Mouse (Mus musculus) neural tube, embryonic 13.5 days (tissue): Measurements from ENCODE around the gene Naaladl2. TPM values are rescaled to one million over a fixed set of nuclear protein-coding genes. Genes with fewer than 3 reads are reported as not detected.

ENCODE experiments used
- ATAC-seq: fragments of 200-750 bp; cut with Nextera tagmentation; 2 replicates; pipeline ENCODE4 v1.8.0; 2017; ENCODE audit warnings: low read depth, mild to moderate bottlenecking, moderate TSS enrichment, moderate library complexity
- H3K27ac ChIP-seq: fragments of 300-500 bp; sonication (generic); replicated peaks from 2 replicates; pipeline ENCODE4 v1.5.1; 2015; ENCODE audit warnings: moderate library complexity, mild to moderate bottlenecking, inconsistent platforms
- H3K27me3 ChIP-seq: fragments of 300-500 bp; sonication (generic); 2 replicates; pipeline ENCODE4 v1.6.1; 2015; ENCODE audit warnings: mild to moderate bottlenecking, inconsistent platforms
- H3K36me3 ChIP-seq: fragments of 300-500 bp; sonication (generic); 2 replicates; pipeline ENCODE4 v1.6.1; 2015; ENCODE audit warnings: mild to moderate bottlenecking, inconsistent platforms
- H3K4me1 ChIP-seq: fragments of 300-500 bp; sonication (generic); replicated peaks from 2 replicates; pipeline ENCODE4 v1.6.1; 2015; ENCODE audit warnings: inconsistent platforms
- H3K4me2 ChIP-seq: fragments of 300-500 bp; sonication (generic); 2 replicates; pipeline ENCODE4 v1.6.1; 2015; ENCODE audit warnings: inconsistent platforms, mild to moderate bottlenecking, moderate library complexity
- H3K4me3 ChIP-seq: fragments of 300-500 bp; sonication (generic); 2 replicates; pipeline ENCODE4 v1.5.1; 2015; ENCODE audit warnings: mild to moderate bottlenecking, inconsistent platforms
- H3K9ac ChIP-seq: fragments of 300-500 bp; sonication (generic); 2 replicates; pipeline ENCODE4 v1.6.1; 2015; ENCODE audit warnings: moderate library complexity, mild to moderate bottlenecking, inconsistent platforms
- H3K9me3 ChIP-seq: fragments of 300-500 bp; sonication (generic); 2 replicates; pipeline ENCODE4 v1.6.1; 2016; ENCODE audit warnings: inconsistent platforms
- WGBS: fragments of 180-500 bp; shearing (Covaris S2); methylation state at CpG from one replicate; pipeline ENCODE4 v1.1.7; 2015; 5-methylcytosine and 5-hydroxymethylcytosine counted together
- polyA plus RNA-seq: library from polyadenylated mRNA; unstranded; fragments of >200 nt; fragmentation: Nextera tagmentation; extraction: Ambion mirVana; gene quantifications from 2 replicates; pipeline ENCODE4 v1.2.1, GENCODE M21; 2015

The Naaladl2 gene
- polyA plus RNA-seq, 1 experiment from 2014 or later: 0.54 TPM

- H3K4me2 ChIP-seq: no peak overlapping the region
- no peak overlapping the region for H3K27ac ChIP-seq
- H3K4me1 ChIP-seq: no peaks in the 10 kb centered on the region
- no peaks in the 10 kb centered on the region for H3K36me3 ChIP-seq
- H3K4me3 ChIP-seq: no peak overlapping the region
- no peaks in the 10 kb centered on the region for H3K9me3 ChIP-seq
- 89% methylated on average over 3 of the region's 3 CpGs for WGBS
- ATAC-seq: no peak
- H3K9ac ChIP-seq: no peak overlapping the region
- no peaks in the 10 kb centered on the region for H3K27me3 ChIP-seq
Observed at GRCm38 (mm10) chr3:24749055-24749454, 395.0 kb downstream of the Naaladl2 start.

- Histone ChIP-seq H3K36me3 (no peaks in the 10 kb centered on the region), H3K9me3 (no peaks in the 10 kb centered on the region), H3K4me1 (no peaks in the 10 kb centered on the region), H3K27ac (no peak overlapping the region), H3K27me3 (no peaks in the 10 kb centered on the region), H3K4me2 (no peak overlapping the region), H3K4me3 (no peak overlapping the region), H3K9ac (no peak overlapping the region)
- ATAC-seq: no peak
- 90% methylated on average over 6 of the region's 6 CpGs for WGBS
Observed at GRCm38 (mm10) chr3:24747182-24747856, 396.7 kb downstream of the Naaladl2 start.

- Histone ChIP-seq H3K4me2 (no peak overlapping the region), H3K4me1 (no peaks in the 10 kb centered on the region), H3K4me3 (no peak overlapping the region), H3K27me3 (no peaks in the 10 kb centered on the region), H3K27ac (no peak overlapping the region), H3K36me3 (no peaks in the 10 kb centered on the region), H3K9ac (no peak overlapping the region), H3K9me3 (no peaks in the 10 kb centered on the region)
- whole genome bisulfite sequencing: 83% methylated on average over 3 of the region's 3 CpGs
- ATAC-seq: no peak
Observed at GRCm38 (mm10) chr3:24743946-24744345, 400.1 kb downstream of the Naaladl2 start.

- no peak overlapping the region for H3K9ac ChIP-seq
- no peaks in the 10 kb centered on the region for H3K9me3 ChIP-seq
- no peak overlapping the region for H3K4me2 ChIP-seq
- no peaks in the 10 kb centered on the region for H3K4me1 ChIP-seq
- no peaks in the 10 kb centered on the region for H3K27me3 ChIP-seq
- no peak overlapping the region for H3K27ac ChIP-seq
- ATAC-seq: no peak
- no peaks in the 10 kb centered on the region for H3K36me3 ChIP-seq
- no peak overlapping the region for H3K4me3 ChIP-seq
- 55% methylated on average over 3 of the region's 3 CpGs for WGBS
Observed at GRCm38 (mm10) chr3:24719181-24719749, 424.8 kb downstream of the Naaladl2 start.

- 84% methylated on average over 3 of the region's 3 CpGs for WGBS
- H3K4me1 ChIP-seq: no peaks in the 10 kb centered on the region
- H3K27me3 ChIP-seq: no peaks in the 10 kb centered on the region
- H3K36me3 ChIP-seq: no peaks in the 10 kb centered on the region
- no peak overlapping the region for H3K4me3 ChIP-seq
- no peak for ATAC-seq
- no peak overlapping the region for H3K27ac ChIP-seq
- H3K9me3 ChIP-seq: no peaks in the 10 kb centered on the region
- no peak overlapping the region for H3K4me2 ChIP-seq
- H3K9ac ChIP-seq: no peak overlapping the region
Observed at GRCm38 (mm10) chr3:24714770-24715169, 429.3 kb downstream of the Naaladl2 start.

GRCm38 (mm10) chr3:24705778-24706423 lies 438.2 kb downstream of the Naaladl2 start:
- Histone ChIP-seq H3K27me3 (no peaks in the 10 kb centered on the region), H3K4me1 (no peaks in the 10 kb centered on the region), H3K4me2 (no peak overlapping the region), H3K9ac (no peak overlapping the region), H3K36me3 (no peaks in the 10 kb centered on the region), H3K9me3 (no peaks in the 10 kb centered on the region), H3K27ac (no peak overlapping the region), H3K4me3 (no peak overlapping the region)
- ATAC-seq: no peak
- WGBS: 79% methylated on average over 4 of the region's 4 CpGs

DNA sequence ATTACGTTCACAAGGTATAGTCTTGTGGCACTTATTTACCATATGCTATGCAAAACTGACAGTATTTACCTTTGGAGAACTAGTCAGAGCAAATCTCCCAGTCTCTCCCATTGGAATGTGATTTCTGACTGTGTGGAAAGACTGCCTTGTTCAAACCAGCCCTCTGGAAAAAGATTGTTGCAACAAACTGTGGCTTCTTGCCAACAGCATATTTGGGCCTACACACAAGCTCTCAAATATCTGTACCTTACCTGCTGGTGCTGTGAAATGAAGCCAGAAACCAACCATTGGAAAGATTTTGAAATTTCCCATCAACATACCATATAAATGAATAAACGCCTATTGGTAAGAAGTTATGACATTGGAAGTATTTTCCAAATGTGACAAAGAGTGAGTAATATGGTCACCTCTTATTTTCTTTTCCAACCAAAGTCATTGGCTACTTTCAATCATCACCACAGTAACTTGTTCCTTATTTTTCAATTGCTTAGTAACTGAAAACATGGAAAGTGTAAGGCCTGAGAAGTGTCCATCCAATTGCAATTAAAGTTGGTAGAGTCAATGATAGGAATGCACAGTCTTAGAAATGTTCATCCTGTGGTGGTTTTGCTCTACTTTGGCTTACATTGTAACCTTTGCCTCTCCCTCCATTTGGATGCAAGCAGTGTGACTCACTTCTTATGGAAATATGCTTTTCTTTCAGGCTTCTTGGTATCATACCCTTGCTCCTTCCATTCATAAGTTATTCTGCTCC lies 453.7 kb downstream of the Naaladl2 start:
- no peaks in the 10 kb centered on the region for H3K9me3 ChIP-seq
- H3K4me2 ChIP-seq: no peak overlapping the region
- H3K27ac ChIP-seq: no peak overlapping the region
- no peak overlapping the region for H3K9ac ChIP-seq
- WGBS: 89% methylated on average over 2 of the region's 2 CpGs
- H3K27me3 ChIP-seq: no peaks in the 10 kb centered on the region
- ATAC-seq: no peak
- H3K4me1 ChIP-seq: no peaks in the 10 kb centered on the region
- H3K36me3 ChIP-seq: no peaks in the 10 kb centered on the region
- H3K4me3 ChIP-seq: no peak overlapping the region

DNA sequence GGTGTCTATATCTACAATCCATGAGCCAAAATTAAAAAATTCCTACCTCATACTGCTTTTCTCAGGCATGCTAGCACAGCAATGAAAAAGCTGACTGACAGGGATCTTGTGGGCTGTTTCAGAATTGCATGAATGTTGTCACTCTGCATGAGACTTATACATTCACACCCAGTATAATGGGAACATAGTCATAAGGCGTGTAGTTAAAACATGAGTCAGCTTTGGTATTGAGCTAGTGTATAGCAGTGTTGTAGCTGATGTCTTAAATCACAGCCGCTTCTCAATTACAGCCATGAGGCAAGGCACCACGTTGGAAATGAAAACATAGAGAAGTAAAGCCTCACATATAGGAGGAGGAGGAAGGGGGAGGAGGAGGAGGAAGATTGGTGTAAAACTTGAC lies 473.6 kb downstream of the Naaladl2 start:
- Histone ChIP-seq H3K36me3 (no peaks in the 10 kb centered on the region), H3K4me2 (no peak overlapping the region), H3K27ac (no peak overlapping the region), H3K9me3 (no peaks in the 10 kb centered on the region), H3K27me3 (no peaks in the 10 kb centered on the region), H3K9ac (no peak overlapping the region), H3K4me3 (no peak overlapping the region), H3K4me1 (no peaks in the 10 kb centered on the region)
- no peak for ATAC-seq
- 78% methylated on average over 3 of the region's 3 CpGs for WGBS

DNA sequence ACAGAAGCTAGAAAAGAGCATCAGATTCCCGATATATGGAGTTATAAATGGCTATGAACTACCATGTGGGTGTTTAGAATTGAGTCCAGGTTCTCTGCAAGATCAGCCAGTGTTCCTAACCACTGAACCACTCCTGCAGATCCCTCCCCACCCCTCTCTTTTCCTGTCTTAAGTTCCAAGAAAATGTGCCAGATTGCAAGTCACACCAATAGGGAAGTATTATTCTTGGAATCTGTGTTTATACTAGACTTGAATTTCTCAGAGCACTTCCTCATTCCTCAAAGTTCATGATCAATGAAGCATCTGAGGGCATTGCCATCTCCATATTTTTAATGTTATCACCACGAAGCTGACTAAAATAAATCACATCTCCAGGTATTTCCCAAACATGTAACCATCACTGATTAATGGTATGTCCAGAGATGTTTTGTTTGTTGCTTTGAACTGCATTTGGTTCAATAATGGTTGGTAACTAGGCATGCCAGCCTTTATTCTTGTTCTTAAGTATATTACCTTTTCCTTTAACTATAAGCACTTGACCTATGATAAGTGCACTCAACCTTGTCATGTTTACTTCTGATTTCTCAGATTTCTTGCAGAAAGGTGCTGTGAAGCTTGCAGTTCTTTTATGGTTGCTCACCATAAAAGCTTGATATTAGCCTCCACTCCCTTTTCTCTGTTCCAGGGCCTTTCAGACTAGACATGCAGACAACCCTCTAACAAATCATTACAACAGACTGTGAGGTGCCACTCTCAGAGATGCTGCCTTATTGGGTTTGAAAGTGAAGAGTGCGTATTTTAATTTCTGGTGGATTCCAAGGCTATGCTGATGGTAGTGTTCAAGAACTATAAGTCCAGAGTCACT lies 475.8 kb downstream of the Naaladl2 start:
- H3K4me1 ChIP-seq: no peaks in the 10 kb centered on the region
- H3K27ac ChIP-seq: no peak overlapping the region
- ATAC-seq: no peak
- H3K27me3 ChIP-seq: no peaks in the 10 kb centered on the region
- 90% methylated on average over 3 of the region's 3 CpGs for WGBS
- no peak overlapping the region for H3K4me2 ChIP-seq
- H3K4me3 ChIP-seq: no peak overlapping the region
- H3K9ac ChIP-seq: no peak overlapping the region
- no peaks in the 10 kb centered on the region for H3K9me3 ChIP-seq
- no peaks in the 10 kb centered on the region for H3K36me3 ChIP-seq

- 86% methylated on average over 1 of the region's 1 CpGs for WGBS
- H3K4me1 ChIP-seq: no peaks in the 10 kb centered on the region
- no peaks in the 10 kb centered on the region for H3K36me3 ChIP-seq
- H3K4me3 ChIP-seq: no peak overlapping the region
- H3K27ac ChIP-seq: no peak overlapping the region
- no peaks in the 10 kb centered on the region for H3K27me3 ChIP-seq
- H3K4me2 ChIP-seq: no peak overlapping the region
- no peaks in the 10 kb centered on the region for H3K9me3 ChIP-seq
- no peak overlapping the region for H3K9ac ChIP-seq
- ATAC-seq: no peak
Observed at GRCm38 (mm10) chr3:24665408-24665807, 478.7 kb downstream of the Naaladl2 start.

- H3K4me1 ChIP-seq: no peaks in the 10 kb centered on the region
- no peaks in the 10 kb centered on the region for H3K9me3 ChIP-seq
- no peak overlapping the region for H3K4me2 ChIP-seq
- H3K4me3 ChIP-seq: no peak overlapping the region
- H3K9ac ChIP-seq: no peak overlapping the region
- no peaks in the 10 kb centered on the region for H3K36me3 ChIP-seq
- no peaks in the 10 kb centered on the region for H3K27me3 ChIP-seq
- no peak overlapping the region for H3K27ac ChIP-seq
- no peak for ATAC-seq
Observed at GRCm38 (mm10) chr3:24663749-24664148, 480.3 kb downstream of the Naaladl2 start.
